Mouse (Mus musculus) midbrain, embryonic 11.5 days (tissue): ENCODE data around the gene Sema7a. TPM values are rescaled to one million over a fixed set of nuclear protein-coding genes. Genes with fewer than 3 reads are reported as not detected.
A peak's percentile ranks its signal among the peaks of the same experiment; 100 is the strongest.

Experiments
- ATAC-seq: fragments of 200-750 bp; cut with Nextera tagmentation; 2 replicates; pipeline ENCODE4 v1.8.0; 2017; ENCODE audit warnings: moderate TSS enrichment, moderate library complexity; ENCODE audit not compliant: low FRiP score
- DNase-seq: peaks from one replicate; pipeline ENCODE4 v3.0.0; 2015; ENCODE audit warnings: low spot score; ENCODE audit errors: missing footprints
- H3K27ac ChIP-seq: fragments of 300-500 bp; sonication (generic); 2 replicates; pipeline ENCODE4 v1.5.1; 2014; ENCODE audit warnings: low read depth, low read length
- H3K27me3 ChIP-seq: fragments of 300-500 bp; sonication (generic); 2 replicates; pipeline ENCODE4 v1.6.1; 2014; ENCODE audit warnings: mild to moderate bottlenecking, low read length, moderate library complexity, mixed read lengths; ENCODE audit not compliant: control insufficient read depth, insufficient read depth
- H3K36me3 ChIP-seq: fragments of 300-500 bp; sonication (generic); 2 replicates; pipeline ENCODE4 v1.6.1; 2014; ENCODE audit warnings: mild to moderate bottlenecking, low read length, moderate library complexity, mixed read lengths; ENCODE audit not compliant: control insufficient read depth, insufficient read depth
- H3K4me1 ChIP-seq: fragments of 300-500 bp; sonication (generic); 2 replicates; pipeline ENCODE4 v1.6.1; 2014; ENCODE audit warnings: low read length; ENCODE audit not compliant: control insufficient read depth, insufficient read depth
- H3K4me2 ChIP-seq: fragments of 300-500 bp; sonication (generic); 2 replicates; pipeline ENCODE4 v1.6.1; 2014; ENCODE audit warnings: mild to moderate bottlenecking, moderate library complexity
- H3K4me3 ChIP-seq: fragments of 300-500 bp; sonication (generic); 2 replicates; pipeline ENCODE4 v1.5.1; 2014; ENCODE audit warnings: low read depth, low read length
- H3K9ac ChIP-seq: fragments of 300-500 bp; sonication (generic); 2 replicates; pipeline ENCODE4 v1.6.1; 2014; ENCODE audit warnings: low read length
- H3K9me3 ChIP-seq: fragments of 300-500 bp; sonication (generic); 2 replicates; pipeline ENCODE4 v1.6.1; 2016; ENCODE audit warnings: low read length; ENCODE audit not compliant: control insufficient read depth
- WGBS: fragments of 180-500 bp; shearing (Covaris S2); extraction: QIAGEN DNeasy Blood & Tissue Kit; methylation state at CpG from one replicate; pipeline ENCODE4 v1.1.7; 2014; 5-methylcytosine and 5-hydroxymethylcytosine counted together
- polyA plus RNA-seq: library from polyadenylated mRNA; unstranded; fragments of >200 nt; fragmentation: Nextera tagmentation; extraction: Ambion mirVana; gene quantifications from 2 replicates; pipeline ENCODE4 v1.2.1, GENCODE M21; 2014

Gene Sema7a
- polyA plus RNA-seq, 1 experiment from 2014 or later = 0.78 TPM

- DNase-seq (peak; percentile 95), ATAC-seq (no peak)
- H3K36me3 ChIP-seq = no peaks in the 10 kb centered on the region
- H3K27ac ChIP-seq = no peak overlapping the region
- peaks cover 20% of the 10 kb centered on the region for H3K4me1 ChIP-seq
- H3K27me3 ChIP-seq = peaks cover 22% of the 10 kb centered on the region
- no peaks in the 10 kb centered on the region for H3K9me3 ChIP-seq
- H3K9ac ChIP-seq = no peak overlapping the region
- H3K4me2 ChIP-seq = no peak overlapping the region
- H3K4me3 ChIP-seq = no peak overlapping the region
- 25% methylated on average over 5 of the region's 5 CpGs for WGBS
These were observed 4.7 kb downstream of the Sema7a start for GRCm38 (mm10) chr9:57944572-57944971.

GRCm38 (mm10) chr9:57945771-57946616 is 6.1 kb downstream of the Sema7a start:
- no peak overlapping the region for H3K4me3 ChIP-seq
- no peak overlapping the region for H3K27ac ChIP-seq
- H3K9me3 ChIP-seq = no peaks in the 10 kb centered on the region
- H3K4me2 ChIP-seq = no peak overlapping the region
- WGBS = 64% methylated on average over 8 of the region's 8 CpGs
- H3K4me1 ChIP-seq = peaks cover 22% of the 10 kb centered on the region
- no peak for ATAC-seq
- no peak for DNase-seq
- no peak overlapping the region for H3K9ac ChIP-seq
- H3K27me3 ChIP-seq = peaks cover 18% of the 10 kb centered on the region
- H3K36me3 ChIP-seq = no peaks in the 10 kb centered on the region

- Histone ChIP-seq H3K36me3 (no peaks in the 10 kb centered on the region), H3K4me3 (no peak overlapping the region), H3K9me3 (no peaks in the 10 kb centered on the region), H3K27ac (no peak overlapping the region), H3K4me1 (peaks cover 19% of the 10 kb centered on the region), H3K4me2 (no peak overlapping the region), H3K9ac (no peak overlapping the region), H3K27me3 (peaks cover 3% of the 10 kb centered on the region)
- 62% methylated on average over 7 of the region's 7 CpGs for WGBS
- DNase-seq (no peak), ATAC-seq (no peak)
These were observed 7.6 kb downstream of the Sema7a start for GRCm38 (mm10) chr9:57947381-57948030.

- H3K4me2 ChIP-seq = no peak overlapping the region
- H3K27me3 ChIP-seq = no peaks in the 10 kb centered on the region; the same call in 1 of the 2 replicates
- peaks cover 19% of the 10 kb centered on the region for H3K4me1 ChIP-seq
- no peak overlapping the region for H3K4me3 ChIP-seq
- H3K9me3 ChIP-seq = no peaks in the 10 kb centered on the region
- ATAC-seq (no peak), DNase-seq (no peak)
- WGBS = 85% methylated on average over 7 of the region's 7 CpGs
- H3K36me3 ChIP-seq = no peaks in the 10 kb centered on the region
- H3K27ac ChIP-seq = no peak overlapping the region
- no peak overlapping the region for H3K9ac ChIP-seq
These were observed 8.5 kb downstream of the Sema7a start for GRCm38 (mm10) chr9:57948333-57948931.

- ATAC-seq (no peak), DNase-seq (no peak)
- H3K36me3 ChIP-seq = no peaks in the 10 kb centered on the region
- no peaks in the 10 kb centered on the region for H3K27me3 ChIP-seq
- no peak overlapping the region for H3K4me3 ChIP-seq
- no peaks in the 10 kb centered on the region for H3K9me3 ChIP-seq
- H3K9ac ChIP-seq = no peak overlapping the region
- WGBS = 89% methylated on average over 8 of the region's 8 CpGs
- peaks cover 19% of the 10 kb centered on the region for H3K4me1 ChIP-seq
- H3K27ac ChIP-seq = no peak overlapping the region
- no peak overlapping the region for H3K4me2 ChIP-seq
These were observed 9.3 kb downstream of the Sema7a start for GRCm38 (mm10) chr9:57949102-57949704.

GRCm38 (mm10) chr9:57949879-57950278 is 10.0 kb downstream of the Sema7a start:
- WGBS = 64% methylated on average over 8 of the region's 8 CpGs
- DNase-seq (no peak), ATAC-seq (no peak)
- Histone ChIP-seq H3K4me2 (no peak overlapping the region), H3K27ac (no peak overlapping the region), H3K4me1 (peaks cover 19% of the 10 kb centered on the region), H3K4me3 (no peak overlapping the region), H3K36me3 (no peaks in the 10 kb centered on the region), H3K9ac (no peak overlapping the region), H3K9me3 (no peaks in the 10 kb centered on the region), H3K27me3 (no peaks in the 10 kb centered on the region)

- no peak for DNase-seq
- Histone ChIP-seq H3K27ac (no peak overlapping the region), H3K9ac (no peak overlapping the region), H3K36me3 (no peaks in the 10 kb centered on the region), H3K4me2 (no peak overlapping the region), H3K9me3 (no peaks in the 10 kb centered on the region), H3K4me3 (no peak overlapping the region), H3K27me3 (no peaks in the 10 kb centered on the region), H3K4me1 (peaks cover 14% of the 10 kb centered on the region)
- WGBS = 46% methylated on average over 9 of the region's 9 CpGs
- ATAC-seq = no peak
These were observed 10.6 kb downstream of the Sema7a start for GRCm38 (mm10) chr9:57950519-57950918.

GRCm38 (mm10) chr9:57951993-57952392 is 12.1 kb downstream of the Sema7a start:
- Histone ChIP-seq H3K27ac (no peak overlapping the region), H3K4me3 (no peak overlapping the region), H3K27me3 (no peaks in the 10 kb centered on the region), H3K4me1 (peaks cover 10% of the 10 kb centered on the region), H3K9me3 (no peaks in the 10 kb centered on the region), H3K4me2 (no peak overlapping the region), H3K36me3 (no peaks in the 10 kb centered on the region), H3K9ac (no peak overlapping the region)
- peak; percentile 61 for DNase-seq
- WGBS = 74% methylated on average over 6 of the region's 6 CpGs
- no peak for ATAC-seq
